Mouse (Mus musculus): Measurements from ENCODE around the gene Zfp106. TPM values are rescaled to one million over a fixed set of nuclear protein-coding genes. Genes with fewer than 3 reads are reported as not detected.
"Not testable (repeated sequence)": the region's sequence is repeated elsewhere in the genome, so short reads cannot be mapped to it uniquely, and the experiment has no call there.

The Zfp106 gene
- 15.9 and 36.4 TPM in 2 replicates for total RNA-seq (2015; ENCODE audit: low replicate concordance)
- 22.2 and 43.4 TPM in 2 replicates for total RNA-seq (2017; ENCODE audit: low replicate concordance)

- ATAC-seq (replicated peaks; ENCODE audit: low FRiP score, poor library complexity, severe bottlenecking), result peak; percentile 77
These were observed at the start of gene Zfp106 for GRCm38 (mm10) chr2:120563235-120563990. Gene Zfp106, minus strand, starts transcription at chr2:120563843.

DNA sequence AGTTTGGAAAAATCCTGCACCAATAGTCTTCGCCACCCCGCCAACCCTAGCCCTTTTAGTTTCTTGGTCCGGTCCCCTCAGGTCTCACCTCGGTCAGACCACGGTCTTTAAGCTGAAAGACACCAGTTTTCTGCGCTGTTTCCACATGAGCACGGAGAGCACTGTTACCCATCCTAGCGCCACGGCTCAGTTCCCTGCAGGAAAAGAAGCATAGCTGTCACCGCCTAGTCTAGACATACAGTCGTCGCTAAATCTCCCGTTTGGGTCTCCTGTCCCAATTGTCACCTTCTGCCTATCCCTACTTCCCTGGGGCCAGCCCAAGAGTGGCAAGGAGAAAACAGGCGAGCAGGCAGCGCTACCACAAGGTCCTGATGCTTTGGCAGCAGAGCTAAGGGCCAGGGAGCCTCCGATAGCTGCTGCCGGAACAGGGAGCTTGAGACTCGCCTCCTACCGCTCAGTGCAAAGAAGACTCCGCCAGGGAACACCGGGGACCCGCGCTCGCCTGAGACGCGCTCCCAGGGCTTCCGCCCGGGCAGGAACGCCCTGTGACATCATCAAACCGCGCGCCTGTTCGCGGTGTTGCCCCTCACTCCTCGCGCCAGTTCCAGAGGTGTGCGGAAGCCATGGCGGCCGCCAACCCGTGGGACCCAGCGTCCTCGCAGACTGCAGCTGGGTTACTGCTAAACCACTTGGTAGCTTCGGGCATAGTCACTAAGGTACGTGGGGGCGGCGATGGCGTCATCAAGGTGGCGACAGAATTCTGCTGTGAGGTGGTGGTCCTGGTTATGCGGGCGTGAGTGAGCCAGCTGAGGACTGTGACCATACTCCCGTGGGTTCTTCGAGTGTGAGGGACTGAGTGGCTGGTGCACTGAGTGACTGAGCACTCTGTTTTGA, 45.4 kb upstream of the Zfp106 start, which contains the start of the genes Haus2 and Lrrc57:
Gene Haus2, plus strand, starts transcription at position 554 of the 894 bp plus-strand sequence.
Gene Lrrc57, minus strand, starts transcription at position 691 of the 894 bp plus-strand sequence.
- ATAC-seq (replicated peaks; ENCODE audit: low FRiP score, poor library complexity, severe bottlenecking), result peak; percentile 92

GRCm38 (mm10) chr2:120606021-120606690, 42.5 kb upstream of the Zfp106 start:
- no peak for ATAC-seq (replicated peaks; ENCODE audit: low FRiP score, poor library complexity, severe bottlenecking)

GRCm38 (mm10) chr2:120599506-120599905, 35.9 kb upstream of the Zfp106 start:
- no peak for ATAC-seq (replicated peaks; ENCODE audit: low FRiP score, poor library complexity, severe bottlenecking)

GRCm38 (mm10) chr2:120597734-120598133, 34.1 kb upstream of the Zfp106 start:
- ATAC-seq (replicated peaks; ENCODE audit: low FRiP score, poor library complexity, severe bottlenecking), result no peak

DNA sequence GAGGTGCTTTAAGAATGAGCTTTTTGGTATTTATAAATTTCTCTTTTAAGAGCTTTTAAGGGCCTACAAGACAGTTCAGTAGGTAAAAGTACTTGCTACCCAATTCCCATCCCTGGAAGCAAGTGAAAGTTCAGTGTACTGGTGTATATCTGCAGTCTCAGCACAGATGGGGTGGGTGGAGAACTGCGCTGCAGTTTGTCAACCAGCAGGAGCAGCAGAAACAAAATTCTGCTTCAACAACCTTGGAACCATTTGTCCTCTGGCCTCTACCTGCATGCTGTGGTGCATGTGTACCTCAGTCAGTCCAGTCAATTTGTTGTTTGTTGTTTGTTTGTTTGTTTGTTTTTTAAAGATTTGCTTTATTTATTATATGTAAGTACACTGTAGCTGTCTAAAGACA, 28.6 kb upstream of the Zfp106 start:
- ATAC-seq (replicated peaks; ENCODE audit: low FRiP score, poor library complexity, severe bottlenecking), result no peak

GRCm38 (mm10) chr2:120589759-120590158, 26.1 kb upstream of the Zfp106 start:
- no peak for ATAC-seq (replicated peaks; ENCODE audit: low FRiP score, poor library complexity, severe bottlenecking)

DNA sequence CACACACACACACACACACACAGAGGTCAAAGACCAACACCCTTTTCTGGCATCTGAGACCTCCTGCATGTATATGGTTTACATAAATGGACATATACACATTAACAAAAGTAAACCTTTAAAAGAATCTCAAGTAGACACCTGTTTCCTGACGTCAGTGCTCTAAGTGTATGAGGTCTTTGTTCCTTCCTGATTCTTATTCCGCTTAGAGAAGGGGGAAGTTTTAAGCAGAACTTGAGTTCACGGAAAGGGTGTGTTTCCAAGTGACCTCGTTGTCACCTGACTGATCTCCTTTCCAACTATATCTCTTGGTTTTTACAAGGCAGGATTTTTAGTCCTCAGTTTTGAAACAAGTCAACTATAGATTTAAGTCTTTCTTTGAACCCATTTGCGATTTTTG, 14.6 kb upstream of the Zfp106 start:
- ATAC-seq (replicated peaks; ENCODE audit: low FRiP score, poor library complexity, severe bottlenecking), result no peak

DNA sequence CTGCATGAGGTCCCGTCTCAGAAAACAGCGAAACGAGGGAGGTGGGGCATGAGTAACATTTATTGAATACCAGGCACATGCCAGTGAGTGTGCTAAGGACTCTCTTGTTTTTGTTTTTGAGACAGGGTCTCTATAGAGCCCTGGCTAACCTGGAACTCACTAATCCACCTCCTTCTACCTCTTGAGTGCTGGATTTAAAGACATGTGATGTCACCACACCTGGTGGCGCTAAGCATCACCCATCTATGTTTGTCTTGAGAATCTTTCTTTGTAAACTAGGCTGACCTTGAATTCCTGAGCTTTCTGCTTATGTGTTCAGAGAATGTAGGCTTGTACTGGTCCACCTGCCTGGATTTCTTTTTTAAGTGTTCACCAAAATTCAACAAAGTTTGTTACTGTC, 14.2 kb upstream of the Zfp106 start:
- ATAC-seq (replicated peaks; ENCODE audit: low FRiP score, poor library complexity, severe bottlenecking), result no peak

DNA sequence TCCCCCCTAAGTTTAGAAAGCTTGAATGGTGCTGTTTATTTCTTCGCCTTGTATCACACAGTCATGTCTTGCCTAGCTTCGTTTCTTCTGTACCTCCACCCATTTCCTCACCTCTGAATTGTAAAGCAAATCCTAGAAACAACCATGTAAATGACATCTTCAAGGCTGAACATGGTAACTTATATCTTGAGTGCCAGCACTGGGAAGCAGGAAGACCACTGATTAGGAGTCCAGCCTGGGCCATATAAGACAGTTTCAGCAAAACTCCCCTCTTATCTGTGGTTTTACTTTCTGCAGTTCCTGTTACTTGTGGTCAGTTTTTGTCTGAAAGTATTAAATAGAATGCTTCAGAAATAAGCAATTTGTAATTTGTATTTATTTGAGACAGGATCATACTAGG, 12.3 kb upstream of the Zfp106 start:
- ATAC-seq (replicated peaks; ENCODE audit: low FRiP score, poor library complexity, severe bottlenecking), result peak; percentile 41; the same call in 1 of the 2 replicates

DNA sequence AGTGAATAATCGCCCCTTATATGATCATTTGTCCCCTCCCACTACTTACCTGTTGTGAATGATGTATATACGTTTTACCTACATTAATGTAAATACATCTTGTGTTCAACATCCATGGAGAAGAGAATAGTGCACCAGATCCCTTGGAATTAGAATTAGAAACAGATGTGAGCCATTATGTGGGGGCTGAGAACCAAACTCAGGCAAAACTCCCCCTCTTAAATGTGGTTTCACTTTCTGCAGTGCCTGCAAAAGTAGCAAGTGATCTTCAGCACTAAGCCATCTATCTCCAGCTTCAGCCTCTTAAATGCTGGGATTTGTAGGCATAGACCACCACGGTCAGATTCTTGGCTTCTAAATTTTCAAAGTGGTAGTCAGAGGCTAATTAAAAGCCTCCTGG, 11.5 kb upstream of the Zfp106 start:
- no peak for ATAC-seq (replicated peaks; ENCODE audit: low FRiP score, poor library complexity, severe bottlenecking)

- not testable (repeated sequence) for ATAC-seq (replicated peaks; ENCODE audit: low FRiP score, poor library complexity, severe bottlenecking)
These were observed 8.5 kb upstream of the Zfp106 start for GRCm38 (mm10) chr2:120572161-120572560.

DNA sequence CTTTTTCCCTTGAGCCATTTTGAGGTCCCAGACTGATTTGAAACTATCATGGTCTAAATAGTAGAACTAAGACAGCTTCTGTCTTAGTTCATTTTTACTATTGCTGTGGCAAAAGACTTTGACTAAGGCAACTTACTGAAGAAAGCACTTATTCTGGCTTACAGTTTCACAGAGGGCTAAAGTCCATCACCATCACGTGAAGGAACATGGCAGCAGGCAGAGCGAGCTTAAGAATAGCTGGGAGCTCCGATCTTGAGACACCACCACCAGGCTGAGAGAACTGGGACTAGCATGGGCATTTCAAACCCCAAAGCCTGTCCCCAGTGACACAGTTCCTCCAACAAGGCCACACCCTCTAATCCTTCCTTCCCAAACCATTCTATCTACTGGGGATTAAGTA, 7.4 kb upstream of the Zfp106 start:
- no peak for ATAC-seq (replicated peaks; ENCODE audit: low FRiP score, poor library complexity, severe bottlenecking)

- peak; percentile 70 for ATAC-seq (replicated peaks; ENCODE audit: low FRiP score, poor library complexity, severe bottlenecking)
These were observed 4.2 kb upstream of the Zfp106 start for GRCm38 (mm10) chr2:120567798-120568320.

GRCm38 (mm10) chr2:120566886-120567797, 3.5 kb upstream of the Zfp106 start, which contains the start of gene Snap23:
Gene Snap23, plus strand, starts transcription at chr2:120567671.
- ATAC-seq (replicated peaks; ENCODE audit: low FRiP score, poor library complexity, severe bottlenecking), result peak; percentile 88

GRCm38 (mm10) chr2:120565363-120565762, 1.7 kb upstream of the Zfp106 start:
- ATAC-seq (replicated peaks; ENCODE audit: low FRiP score, poor library complexity, severe bottlenecking), result no peak

DNA sequence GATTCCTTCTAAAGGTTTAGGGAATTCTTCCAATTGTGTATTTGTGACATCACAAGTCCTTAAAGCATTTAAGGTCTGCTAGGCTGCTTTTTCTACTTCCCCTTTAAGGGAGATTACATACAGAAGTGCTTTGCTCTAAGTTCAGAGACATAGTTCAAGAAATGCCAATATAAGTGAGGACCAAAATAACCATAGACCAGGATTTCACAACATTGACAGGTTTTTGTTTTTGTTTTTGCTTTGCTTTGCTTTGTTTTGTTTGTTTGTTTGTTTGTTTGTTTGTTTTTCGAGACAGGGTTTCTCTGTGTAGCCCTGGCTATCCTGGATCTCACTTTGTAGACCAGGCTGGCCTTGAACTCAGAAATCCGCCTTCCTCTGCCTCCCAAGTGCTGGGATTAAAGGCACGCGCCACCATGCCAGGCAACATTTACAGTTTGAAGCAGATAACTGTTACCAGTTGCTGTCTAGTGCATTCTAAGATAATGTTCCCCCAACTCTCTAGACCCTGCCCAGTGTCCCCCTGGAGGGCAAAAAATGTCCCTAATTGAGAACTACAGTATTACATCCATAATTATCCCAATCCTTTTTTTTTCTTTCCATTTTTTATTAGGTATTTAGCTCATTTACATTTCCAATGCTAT, 1.0 kb upstream of the Zfp106 start:
- ATAC-seq (replicated peaks; ENCODE audit: low FRiP score, poor library complexity, severe bottlenecking), result not testable (repeated sequence)

DNA sequence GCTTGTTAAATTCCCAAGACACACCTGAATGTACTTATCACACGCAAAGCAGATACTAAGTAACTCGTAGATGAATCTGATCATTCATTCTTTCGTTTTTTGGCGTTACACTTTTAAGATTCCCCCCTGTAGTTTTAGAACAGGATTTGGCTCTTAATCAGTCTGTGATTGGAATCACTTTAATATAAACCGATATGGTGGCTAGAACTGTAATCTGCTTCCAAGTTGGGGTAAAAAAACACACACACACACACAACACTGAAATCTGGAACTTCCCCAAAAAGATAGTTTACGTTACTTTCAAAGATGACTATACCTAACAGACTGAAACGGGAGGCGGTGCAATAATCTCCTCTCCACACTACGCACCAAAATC, 796 bp downstream of the Zfp106 start:
- ATAC-seq (replicated peaks; ENCODE audit: low FRiP score, poor library complexity, severe bottlenecking), result no peak

All from erythroid progenitor cell, adult 5-6 weeks (primary cell).